Mouse (Mus musculus) adrenal gland, postnatal 4 days (tissue): ENCODE measurements around the gene Mapkap1. TPM values are rescaled to one million over a fixed set of nuclear protein-coding genes. Genes with fewer than 3 reads are reported as not detected.
A peak's percentile ranks its signal among the peaks of the same experiment; 100 is the strongest.

Experiments
- DNase-seq, 2 experiments: peaks; one replicate each; pipeline ENCODE4 v3.0.0; 2021 to 2022; ENCODE audit warnings: low spot score in 2 of 2, mixed read lengths in 2 of 2
- long read RNA-seq, 2 experiments: library from polyadenylated mRNA; stranded (forward); transcript quantifications; one replicate each; pipeline ENCODE4 v2.0.0; 2021
- total RNA-seq, 2 experiments: library from RNA; stranded (reverse); gene quantifications; 2 replicates each; pipeline ENCODE4 v1.2.3; 2021

Mapkap1 gene
- 10 to 100 TPM; 67.2 to 70.4 TPM for total RNA-seq
- long read RNA-seq, experiment 1, transcript Mapkap1-209 (12 exons, 3,111 nt), result major isoform, 36 of 65 reads
- long read RNA-seq, experiment 1, partial matches to known transcripts, result 5 of 65 reads
- long read RNA-seq, experiment 1, other reads (novel, unspliced or antisense), result 20 of 65 reads
- long read RNA-seq, experiment 2, transcript Mapkap1-209 (12 exons, 3,111 nt), result major isoform, 83 of 157 reads
- long read RNA-seq, experiment 2, transcript Mapkap1-204 (11 exons, 1,630 nt), result minor isoform, 15 of 157 reads
- long read RNA-seq, experiment 2, partial matches to known transcripts, result 13 of 157 reads
- long read RNA-seq, experiment 2, other reads (novel, unspliced or antisense), result 46 of 157 reads

DNA sequence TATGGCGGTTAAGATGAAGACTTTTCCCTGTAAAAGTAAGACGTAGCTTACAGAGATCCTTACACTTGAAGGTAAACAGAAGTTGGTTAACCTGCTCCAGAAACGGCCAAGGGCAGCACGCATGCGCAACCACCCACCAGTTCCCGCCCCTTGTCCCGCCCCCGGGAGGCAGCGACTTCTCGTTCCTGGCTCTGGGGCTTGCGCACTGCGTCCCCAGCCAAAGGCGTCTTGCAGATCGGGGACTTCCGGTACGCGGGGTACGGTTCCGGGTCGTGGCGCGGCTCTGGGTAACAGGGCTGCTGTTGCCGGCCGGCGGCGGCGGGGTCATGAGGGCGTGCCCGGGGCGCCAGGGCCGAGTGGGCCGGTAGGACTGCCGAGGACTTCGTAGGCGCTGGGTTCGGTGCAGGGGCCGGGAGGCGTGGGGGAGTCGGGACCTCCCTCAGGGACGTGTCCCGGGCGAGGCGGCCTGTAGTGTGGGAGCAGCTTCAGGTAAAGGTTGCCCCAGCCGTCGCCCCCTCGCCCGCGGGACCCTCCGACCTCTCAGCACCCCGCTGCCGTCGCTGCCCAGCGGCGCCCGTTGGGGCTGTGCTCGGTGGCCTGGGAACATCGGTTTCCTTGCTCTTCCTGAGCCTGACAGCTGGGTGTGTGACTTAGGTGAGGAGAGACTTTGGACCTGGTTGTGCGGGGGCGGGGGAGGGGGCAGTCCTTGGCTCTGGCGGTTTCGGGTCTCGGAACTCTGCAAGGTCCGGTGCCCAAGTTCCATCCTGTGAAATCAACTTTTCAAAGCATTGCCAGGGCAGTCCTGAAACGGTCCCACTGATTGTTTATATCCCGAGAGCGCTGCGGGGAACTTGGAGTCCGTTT lies at the start of gene Mapkap1:
Gene Mapkap1, plus strand, starts transcription at position 171 of the 864 bp plus-strand sequence.
- DNase-seq, result peak; percentile 97 to 98

DNA sequence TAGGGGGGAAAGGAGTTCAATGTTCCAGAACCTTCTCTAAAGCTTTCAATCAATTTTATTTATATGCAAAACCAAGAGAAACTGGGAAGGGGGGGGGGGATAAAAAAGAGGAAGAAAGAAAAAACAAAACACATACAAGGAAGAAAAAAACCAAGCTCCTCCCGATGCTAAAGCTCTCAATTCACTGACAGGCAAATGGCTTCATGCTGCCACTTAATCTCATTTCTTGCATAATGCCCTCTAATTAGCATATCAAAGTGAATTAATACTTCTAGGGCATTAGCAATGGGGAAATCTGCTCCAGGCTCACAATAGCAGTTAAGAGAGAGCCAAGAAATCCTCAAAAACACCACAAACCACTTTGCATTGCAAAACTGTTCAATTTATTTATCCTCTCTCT lies 42.9 kb upstream of the Mapkap1 start:
- DNase-seq, result no peak

DNA sequence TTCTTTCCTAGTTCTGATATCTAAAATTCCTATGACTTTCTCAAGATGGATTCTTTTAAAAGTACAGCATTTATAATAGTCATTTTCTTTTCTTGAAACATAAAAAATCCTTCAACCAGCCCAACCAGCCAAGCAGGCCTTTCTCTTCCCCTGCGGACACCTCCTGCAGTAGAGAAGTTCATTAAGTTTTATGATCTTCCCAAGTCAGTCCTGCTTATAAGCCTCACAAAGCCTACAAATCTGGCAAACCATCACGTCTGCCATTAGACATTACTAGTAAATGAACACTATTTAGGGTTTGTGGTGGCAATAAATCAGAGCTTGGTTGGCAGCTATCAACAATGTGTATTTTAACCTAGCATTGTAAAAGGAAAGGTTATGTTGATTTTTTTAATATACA lies 39.5 kb upstream of the Mapkap1 start:
- DNase-seq, result no peak

DNA sequence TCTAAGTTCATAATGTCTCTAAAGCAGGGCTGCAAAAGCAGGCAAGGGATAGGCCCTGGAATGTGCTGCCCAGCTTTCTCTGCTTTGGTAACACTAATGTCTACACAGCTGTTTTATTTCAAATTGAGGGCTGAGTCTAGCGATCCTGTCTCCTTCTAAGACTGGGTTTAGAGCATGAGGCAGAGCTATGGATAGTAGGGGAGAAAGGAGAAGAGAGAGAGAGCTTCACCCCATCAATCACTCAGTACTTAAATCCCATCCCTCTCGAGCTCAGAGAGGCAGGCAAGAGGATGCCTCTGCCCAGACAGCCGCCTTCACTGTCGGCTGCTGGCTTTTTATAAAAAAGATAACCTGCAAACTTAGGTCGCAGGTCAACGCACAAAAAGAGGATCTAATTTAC lies 38.2 kb upstream of the Mapkap1 start:
- no peak for DNase-seq

DNA sequence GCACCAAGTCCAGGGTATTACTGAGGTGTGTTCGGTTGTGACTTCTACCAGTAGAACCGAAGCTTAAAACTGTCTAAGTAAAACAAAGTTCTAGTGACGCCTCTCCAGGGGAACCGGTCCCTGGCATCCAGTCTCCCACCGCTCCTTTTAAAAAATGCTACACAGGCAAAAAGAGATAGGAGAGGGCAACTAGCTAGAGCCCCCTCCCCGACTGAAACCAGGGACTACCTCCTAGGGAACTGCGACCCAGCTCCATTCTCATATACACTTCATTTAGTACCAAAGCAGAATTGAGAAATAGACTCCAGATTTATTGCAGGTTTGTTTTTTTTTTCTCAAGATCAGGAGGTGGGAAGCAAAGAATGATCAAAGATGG lies 36.2 kb upstream of the Mapkap1 start:
- no peak for DNase-seq

DNA sequence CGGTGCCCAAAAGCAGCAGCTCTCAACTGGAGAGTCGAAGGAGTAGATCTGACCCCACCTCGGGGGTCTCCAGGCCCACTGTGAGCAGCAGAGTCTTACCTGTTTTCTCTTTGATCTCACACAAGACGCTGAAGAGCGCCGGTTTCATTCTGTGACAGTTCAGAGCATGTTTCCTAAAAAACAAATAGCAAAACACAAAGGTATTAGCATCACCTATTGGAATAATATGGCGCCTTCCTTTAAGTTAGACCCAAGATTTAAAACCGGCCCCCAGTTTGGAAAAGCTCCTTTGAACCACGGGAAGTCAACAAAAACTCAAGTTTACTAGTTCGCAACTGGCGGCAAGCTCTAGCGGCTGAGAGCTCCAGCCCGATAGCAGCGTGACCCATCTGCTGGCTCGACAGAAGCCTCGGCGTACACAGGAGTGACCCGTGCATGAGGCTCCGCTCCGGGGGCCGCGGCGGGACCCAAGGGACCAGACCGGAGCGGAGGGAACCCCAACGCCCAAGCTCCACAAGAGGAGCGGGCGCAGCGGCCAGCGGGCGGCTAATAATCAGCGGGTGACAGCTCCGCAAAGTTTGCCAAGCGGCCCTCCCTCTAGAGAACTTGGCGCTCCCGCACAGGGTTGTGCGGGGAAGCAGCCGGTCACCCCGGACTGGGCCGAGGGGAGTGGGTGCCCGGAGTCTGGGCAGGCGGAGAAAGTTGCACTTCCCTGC lies 35.7 kb upstream of the Mapkap1 start:
- DNase-seq, result peak; percentile 9 to 14

DNA sequence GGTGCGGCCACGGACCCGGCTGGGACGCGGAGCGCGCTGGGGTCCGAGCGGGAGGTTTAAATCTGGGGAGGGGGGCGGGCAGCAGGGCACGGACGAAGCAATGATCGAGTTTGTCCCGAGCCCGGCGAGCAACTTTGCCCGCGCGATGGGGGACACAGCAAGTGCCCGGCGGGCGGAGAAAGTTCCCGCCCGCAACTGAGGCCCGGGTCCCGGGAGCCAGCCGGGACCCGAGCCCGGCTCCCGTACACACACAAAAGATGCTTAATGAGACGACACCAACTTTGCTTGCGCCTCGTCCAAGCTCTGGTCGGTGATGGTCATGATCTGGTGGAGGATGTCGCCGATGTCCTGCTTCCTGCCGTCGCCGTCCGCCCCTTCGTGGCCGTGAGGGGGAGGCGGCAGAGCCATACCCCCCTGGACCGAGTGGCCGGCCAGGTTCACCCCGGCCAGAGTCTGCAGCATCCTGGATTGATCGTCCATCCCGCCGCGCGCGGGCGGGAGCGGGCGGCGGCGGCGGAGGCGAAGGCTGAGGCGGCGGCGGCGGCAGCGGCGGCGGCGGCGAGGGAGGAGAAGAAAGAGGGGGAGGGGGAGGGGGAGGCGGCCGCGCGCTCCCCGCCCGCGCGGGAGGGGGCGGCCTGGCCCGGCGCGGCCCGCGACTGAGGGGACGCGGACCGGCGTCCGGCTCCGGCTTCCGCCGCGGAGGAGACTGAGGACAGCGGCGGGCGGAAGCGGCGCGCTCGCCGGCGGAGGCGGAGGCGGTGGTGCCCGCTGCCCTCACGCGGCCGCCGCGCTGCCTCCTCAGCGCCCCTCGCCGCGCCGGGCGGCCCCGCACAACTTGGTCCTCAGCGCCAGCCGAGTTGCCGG lies 34.9 kb upstream of the Mapkap1 start:
- DNase-seq, result peak; percentile 7 to 28

DNA sequence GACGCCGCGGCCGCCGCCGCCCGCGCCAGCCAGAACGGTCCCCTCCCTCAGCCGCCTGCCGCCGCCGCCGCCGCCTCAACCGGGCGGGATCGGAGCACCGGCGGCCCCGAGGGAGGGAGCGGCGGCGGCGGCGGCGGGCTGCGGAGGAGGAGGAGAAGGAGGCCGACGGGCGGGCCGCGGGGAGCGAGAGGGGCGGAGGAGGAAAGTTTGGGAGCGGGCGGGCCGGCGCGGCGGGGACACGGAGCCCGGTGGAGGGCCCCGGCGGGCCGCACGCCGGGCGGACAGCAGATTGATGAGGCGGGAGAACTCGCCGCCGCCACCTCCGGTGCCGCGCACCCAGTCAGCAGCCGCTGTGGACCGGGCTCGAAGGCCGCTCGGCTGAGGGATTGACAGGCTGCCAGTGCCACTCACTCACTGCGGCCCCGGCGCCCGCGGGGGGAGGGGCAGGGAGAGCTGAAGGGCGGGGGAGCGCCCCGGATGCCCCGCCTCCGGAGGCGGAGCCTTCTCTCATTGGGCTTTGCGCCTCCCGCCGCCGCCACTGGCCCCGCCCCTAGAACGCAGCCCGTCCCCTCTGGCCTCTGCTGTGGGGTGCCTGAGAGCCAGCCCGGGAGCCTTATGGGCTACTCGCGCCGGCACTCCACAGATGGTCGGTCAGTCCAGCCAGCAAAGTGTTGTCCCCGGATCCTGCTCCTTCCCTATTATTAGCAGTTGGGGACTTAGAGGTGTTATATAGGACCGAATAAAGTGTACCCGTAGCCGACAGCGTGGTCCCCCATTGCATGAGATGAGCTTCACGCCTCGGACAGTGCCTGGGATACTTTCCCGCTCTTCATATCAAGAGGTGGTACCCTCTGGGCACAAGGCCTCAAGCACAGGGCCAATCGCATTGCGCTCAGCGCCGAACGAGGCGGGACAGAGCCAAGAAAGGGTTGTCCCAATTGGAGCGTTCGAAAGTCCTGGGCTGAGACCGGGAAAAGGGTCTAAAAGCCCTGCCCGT lies 34.0 kb upstream of the Mapkap1 start, which contains the start of gene Pbx3:
Gene Pbx3, minus strand, starts transcription at position 838 of the 997 bp plus-strand sequence.
- DNase-seq, result peak; percentile 92 to 96

DNA sequence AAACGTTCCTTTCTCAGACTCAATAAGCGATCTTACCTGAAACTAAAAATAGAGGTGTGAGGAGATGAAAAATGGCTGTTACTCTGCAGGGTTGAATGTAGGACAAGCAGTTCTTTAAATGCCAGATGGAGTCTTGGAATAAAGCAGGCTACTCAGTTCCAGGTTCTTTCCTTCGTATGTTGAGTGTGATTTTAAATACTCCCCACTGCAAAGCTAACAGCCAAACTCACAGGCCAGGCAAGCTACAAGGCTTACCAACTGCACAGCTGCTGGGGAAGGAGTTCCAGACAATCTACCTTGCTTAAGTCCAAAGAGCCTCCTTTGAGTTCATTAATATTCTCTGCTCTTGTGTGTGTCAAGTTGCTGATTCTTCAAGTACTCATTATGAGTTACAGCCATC lies 32.7 kb upstream of the Mapkap1 start:
- no peak for DNase-seq

DNA sequence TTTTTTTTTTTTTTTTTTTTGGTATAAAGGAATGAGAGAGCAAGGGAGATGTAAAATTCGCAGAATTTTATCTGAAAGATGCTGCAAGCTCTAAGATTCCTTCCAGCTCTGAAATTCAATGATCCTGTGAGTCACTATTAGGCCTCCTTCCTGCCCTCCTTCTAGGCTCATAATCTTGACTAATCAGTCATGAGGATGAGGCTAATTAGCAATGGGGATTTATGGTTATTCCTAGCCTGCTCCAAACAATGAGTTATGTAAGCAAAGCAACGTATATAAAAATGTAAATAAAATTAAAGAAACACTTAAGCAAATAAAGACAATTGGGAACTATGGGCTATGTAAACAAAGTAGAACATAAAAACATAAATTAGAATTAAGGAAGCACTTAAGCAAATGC lies 32.2 kb upstream of the Mapkap1 start:
- DNase-seq, result no peak

DNA sequence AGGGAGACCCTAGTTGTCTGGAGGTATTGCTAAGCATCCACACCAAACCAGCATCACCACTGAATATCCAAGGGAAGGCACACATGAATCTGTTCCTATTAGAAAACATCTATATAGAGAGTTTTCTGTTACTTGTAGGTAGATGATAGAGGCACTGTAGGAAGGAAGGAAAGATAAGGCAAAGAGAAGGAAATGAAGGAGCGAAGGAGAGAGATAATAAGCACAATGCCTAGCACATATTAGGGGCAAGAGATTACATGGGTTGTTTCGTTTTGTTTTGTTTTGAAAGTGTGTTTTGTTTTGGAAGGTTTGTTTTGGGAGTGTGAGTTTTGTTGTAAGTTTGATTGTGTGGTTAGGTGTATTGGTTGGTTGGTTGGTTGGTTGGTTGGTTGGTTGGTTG lies 27.6 kb upstream of the Mapkap1 start:
- no peak for DNase-seq

DNA sequence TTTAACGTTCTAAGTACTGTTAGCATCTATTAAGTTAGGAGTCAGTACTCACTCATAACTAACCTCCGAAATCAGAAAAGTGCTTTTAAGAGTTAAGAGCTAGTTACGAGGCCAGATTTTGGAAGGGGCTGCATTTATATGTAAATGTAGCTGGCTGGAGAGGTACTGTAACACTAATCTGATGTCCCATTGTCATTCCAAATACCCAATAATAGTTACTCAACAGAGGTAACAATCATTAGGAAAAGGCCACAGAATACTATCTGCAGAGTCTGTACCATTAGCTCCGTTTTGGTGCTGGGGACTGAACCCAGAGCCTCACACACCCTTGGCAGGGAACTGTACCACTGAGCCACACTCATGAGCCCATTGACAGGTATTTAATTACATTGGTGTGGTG lies 7.0 kb upstream of the Mapkap1 start:
- no peak for DNase-seq

DNA sequence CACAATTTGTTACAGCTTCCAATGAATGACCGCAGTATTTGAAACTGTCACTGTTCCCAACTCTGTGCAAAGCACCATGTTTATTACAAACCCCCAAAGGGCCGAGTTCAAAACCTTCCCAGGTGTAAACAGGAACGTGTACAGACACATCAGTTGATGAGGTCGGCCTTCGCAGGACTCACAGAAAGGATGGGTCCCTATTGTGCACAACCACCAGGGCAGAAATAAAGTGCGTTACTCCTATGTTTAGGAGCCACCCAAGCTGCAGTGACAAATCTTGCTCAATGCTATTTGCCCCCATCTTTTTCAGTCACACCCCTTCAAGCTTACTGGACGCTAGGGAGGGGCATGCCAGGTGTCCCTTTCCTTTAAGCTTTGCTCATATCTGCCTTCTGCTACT lies 1.0 kb downstream of the Mapkap1 start:
- DNase-seq, result no peak

DNA sequence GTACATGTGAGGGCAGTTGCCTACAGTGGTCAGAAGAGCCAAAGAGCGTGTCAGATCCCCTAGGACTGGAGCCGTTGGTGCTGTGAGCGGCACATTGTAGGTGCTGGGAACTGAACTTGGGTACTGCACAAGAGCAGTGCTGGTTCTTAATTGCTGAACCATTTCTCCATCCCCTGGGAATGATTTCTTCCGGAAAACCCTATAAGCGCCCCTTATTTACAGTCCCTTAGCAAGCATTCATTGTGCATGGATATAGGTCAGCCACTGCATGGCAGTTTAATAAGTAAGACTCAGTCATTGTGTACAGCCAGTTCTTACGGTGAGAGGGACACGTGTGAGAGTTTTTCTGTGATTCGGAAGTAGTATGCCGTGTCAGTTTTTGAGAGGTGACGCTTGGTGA lies 1.8 kb downstream of the Mapkap1 start:
- DNase-seq, result no peak

DNA sequence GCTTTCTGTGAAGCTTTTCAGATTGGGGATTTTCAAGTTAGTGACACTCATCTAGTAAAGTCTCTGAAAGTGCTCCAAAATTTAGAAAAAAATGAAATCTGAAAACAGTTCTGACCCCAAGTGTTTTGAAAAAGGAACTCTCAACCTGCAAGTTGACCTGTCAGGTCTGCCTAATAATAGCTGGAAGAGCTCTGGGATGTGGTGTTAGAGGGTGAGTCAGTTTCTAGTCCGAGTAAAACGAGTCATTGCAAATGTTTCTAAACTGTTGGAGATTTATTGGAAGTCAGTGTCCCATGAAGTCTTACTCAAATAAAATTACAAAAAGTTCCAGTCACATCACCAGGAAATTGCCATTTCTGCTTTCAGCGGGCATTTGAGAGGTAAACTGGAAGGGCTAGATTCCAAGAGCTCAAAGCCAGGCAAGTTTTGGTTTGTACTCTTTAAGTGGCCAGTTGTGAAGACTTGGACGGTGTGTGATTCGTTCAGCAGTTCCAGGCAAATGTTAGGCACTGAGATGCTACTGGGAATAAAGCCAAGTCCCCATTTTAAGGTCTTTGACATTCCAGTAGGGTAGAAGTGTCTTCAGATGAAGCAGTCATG lies 3.3 kb downstream of the Mapkap1 start:
- DNase-seq, result no peak

DNA sequence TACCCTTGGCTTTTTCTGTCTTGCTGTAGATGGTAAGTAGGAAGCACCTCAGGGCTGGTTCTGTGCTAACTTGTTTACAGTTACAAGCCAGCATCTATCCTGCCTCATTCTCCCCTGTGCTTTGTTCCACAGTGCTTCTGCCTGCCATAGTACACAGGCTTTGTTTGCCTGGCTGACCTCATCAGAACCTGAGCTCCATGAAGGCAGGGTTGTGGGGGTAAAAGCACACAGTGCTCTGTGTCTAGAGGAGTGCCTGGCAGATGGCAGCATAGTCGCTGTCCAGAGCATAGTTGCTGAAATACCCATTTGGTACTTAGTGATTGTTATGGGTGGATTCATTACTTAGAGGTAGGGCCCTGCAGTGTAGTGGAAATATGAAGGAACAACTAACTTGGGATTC lies 13.7 kb downstream of the Mapkap1 start:
- no peak for DNase-seq

DNA sequence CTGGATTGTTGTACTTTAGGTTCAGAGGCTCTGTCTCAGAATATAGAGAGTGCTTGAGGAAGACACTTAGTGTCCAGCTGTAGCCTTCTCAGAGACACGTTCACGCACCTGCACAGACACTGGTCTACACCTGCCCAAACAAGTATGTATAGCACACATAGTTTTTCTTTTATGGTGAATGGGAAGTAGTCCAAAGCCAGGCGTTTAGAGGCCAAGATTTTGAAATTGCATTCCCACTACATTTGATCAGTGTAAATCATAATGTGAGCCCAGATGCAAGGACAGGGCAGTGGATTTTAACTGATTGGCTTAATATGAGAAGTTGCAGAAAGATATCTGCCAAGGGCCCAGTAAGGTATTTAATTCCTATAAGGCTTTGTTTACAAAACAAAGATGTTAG lies 17.6 kb downstream of the Mapkap1 start:
- DNase-seq, result no peak

DNA sequence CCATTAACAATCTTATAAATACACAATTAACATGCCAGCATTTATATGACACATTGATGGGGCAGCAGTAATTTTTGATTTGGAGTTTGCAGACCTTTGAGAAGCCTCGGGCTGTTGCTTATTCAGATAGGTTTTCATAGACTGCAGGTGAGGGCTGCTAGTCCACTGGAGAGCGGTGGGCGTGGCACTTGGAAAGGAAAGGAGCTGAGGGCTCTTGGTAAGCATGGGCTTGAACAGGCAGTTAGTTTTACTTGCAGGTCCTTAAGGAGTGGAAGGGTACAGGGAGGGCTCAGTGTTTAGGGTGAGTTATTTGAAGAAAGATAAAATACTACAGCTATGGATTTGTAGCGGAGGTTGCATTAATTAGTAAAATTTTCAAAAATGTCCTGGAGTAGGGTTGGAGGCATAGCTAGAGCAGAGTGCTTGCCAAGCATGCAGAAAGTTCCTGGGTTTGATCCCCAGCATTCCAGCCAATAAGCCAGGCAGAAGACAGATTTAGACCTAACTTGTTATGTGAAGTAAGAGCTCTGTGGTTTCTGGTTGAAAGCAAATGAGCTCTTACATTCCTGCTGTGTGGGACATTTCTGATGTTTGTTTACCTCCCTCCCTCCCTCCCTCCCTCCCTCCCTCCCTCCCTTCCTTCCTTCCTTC lies 19.1 kb downstream of the Mapkap1 start:
- no peak for DNase-seq

DNA sequence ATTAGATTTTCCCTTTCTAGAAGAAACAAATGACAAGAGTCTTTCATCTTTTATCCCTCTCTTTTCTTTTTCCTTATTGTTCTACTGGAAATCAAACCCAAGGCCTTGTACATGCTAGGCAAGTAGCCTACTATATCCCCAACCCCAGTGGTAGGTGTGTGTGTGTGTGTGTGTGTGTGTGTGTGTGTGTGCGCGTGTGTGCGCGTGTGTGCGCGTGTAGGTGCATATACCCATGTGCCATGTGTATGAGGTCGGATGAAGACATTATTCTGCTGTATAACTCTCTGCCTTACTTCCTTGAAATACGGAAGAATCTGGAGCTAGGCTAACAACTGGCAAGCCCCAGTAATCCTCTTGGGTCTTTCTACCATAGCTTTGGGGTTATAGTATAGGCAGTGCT lies 24.1 kb downstream of the Mapkap1 start:
- DNase-seq, result no peak
